Mouse (Mus musculus) testis, adult 2 months (tissue): ENCODE data around the gene Fam208b. TPM values are rescaled to one million over a fixed set of nuclear protein-coding genes. Genes with fewer than 3 reads are reported as not detected.

Experiments
- H3K27ac ChIP-seq: fragments of 200-500 bp; 2 replicates; pipeline ENCODE4 v1.5.1; 2012; ENCODE audit warnings: low read depth, low read length; ENCODE audit not compliant: control insufficient read depth, insufficient read depth
- H3K27me3 ChIP-seq: fragments of 200-500 bp; 2 replicates; pipeline ENCODE4 v1.6.1; 2012; ENCODE audit warnings: mild to moderate bottlenecking, low read length, moderate library complexity; ENCODE audit not compliant: control insufficient read depth, insufficient read depth
- H3K36me3 ChIP-seq: fragments of 200-500 bp; 2 replicates; pipeline ENCODE4 v1.6.1; 2012; ENCODE audit warnings: mild to moderate bottlenecking, low read length; ENCODE audit not compliant: control insufficient read depth, insufficient read depth
- H3K4me1 ChIP-seq: fragments of 200-500 bp; 2 replicates; pipeline ENCODE4 v1.6.1; 2012; ENCODE audit warnings: low read length; ENCODE audit not compliant: control insufficient read depth, insufficient read depth
- H3K4me3 ChIP-seq: fragments of 200-500 bp; 2 replicates; pipeline ENCODE4 v1.5.1; 2012; ENCODE audit warnings: low read depth, mild to moderate bottlenecking, low read length, moderate library complexity, mixed read lengths; ENCODE audit not compliant: control insufficient read depth
- CTCF ChIP-seq: fragments of 200-500 bp; IDR thresholded peaks from 2 replicates; pipeline ENCODE4 v1.5.1; 2012; ENCODE audit warnings: low read depth, mild to moderate bottlenecking, inconsistent platforms, low read length, moderate library complexity; ENCODE audit not compliant: control insufficient read depth, insufficient read depth, insufficient replicate concordance
- POLR2A ChIP-seq: fragments of 200-500 bp; IDR thresholded peaks from 2 replicates; pipeline ENCODE4 v1.6.1; 2012; ENCODE audit warnings: low read depth, mild to moderate bottlenecking, inconsistent platforms, low read length, moderate library complexity; ENCODE audit not compliant: control insufficient read depth
- polyA plus RNA-seq: library from polyadenylated mRNA; depleted of rRNA; stranded (reverse); fragments of >200 nt; gene quantifications from 2 replicates; pipeline ENCODE4 v1.2.3, GENCODE M21; 2012

Gene Fam208b
- polyA plus RNA-seq, 1 experiment = 25.5 TPM

DNA sequence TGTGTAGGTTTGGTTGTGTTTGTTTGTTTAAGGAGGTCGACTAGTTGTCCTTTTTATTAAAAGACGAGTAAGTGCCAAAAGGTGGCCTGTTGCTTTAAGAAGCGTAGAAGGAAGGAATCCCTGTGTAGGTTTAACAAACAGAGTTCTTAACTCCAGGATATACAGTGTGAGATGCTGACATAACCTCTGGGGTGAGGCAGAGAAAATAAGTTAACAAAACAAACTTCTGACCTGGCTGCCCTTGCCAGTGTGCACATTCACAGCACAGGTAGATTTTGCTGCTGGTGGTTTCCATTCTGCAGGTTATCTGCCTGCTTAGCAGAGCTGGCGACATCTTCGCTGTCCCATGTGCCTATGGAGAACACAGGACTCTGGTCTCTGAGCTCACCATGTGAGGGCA, 31.6 kb upstream of the Fam208b start:
- no peak overlapping the region for H3K27ac ChIP-seq
- H3K4me3 ChIP-seq = no peak overlapping the region
- H3K36me3 ChIP-seq = no peaks in the 10 kb centered on the region
- no peak for TF ChIP-seq POLR2A
- no peak for TF ChIP-seq CTCF
- no peaks in the 10 kb centered on the region for H3K27me3 ChIP-seq
- no peaks in the 10 kb centered on the region for H3K4me1 ChIP-seq

DNA sequence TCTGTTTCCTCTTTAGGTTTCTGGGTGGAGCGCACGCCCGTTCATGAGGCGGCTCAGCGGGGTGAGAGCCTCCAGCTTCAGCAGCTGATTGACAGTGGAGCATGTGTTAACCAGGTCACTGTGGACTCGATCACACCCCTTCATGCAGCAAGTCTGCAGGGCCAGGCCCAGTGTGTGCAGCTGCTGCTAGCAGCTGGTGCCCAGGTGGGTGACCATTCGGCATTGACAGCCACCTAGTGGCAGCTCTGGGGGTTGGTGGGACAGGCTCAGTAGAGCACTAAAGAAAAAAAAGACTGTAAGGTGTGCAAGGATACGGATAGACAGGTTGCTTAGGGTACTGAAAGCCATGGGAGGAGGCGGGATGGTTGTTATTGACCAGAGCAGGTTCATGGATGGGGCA, 31.1 kb upstream of the Fam208b start:
- Histone ChIP-seq H3K27ac (no peak overlapping the region), H3K4me3 (no peak overlapping the region), H3K36me3 (no peaks in the 10 kb centered on the region), H3K27me3 (no peaks in the 10 kb centered on the region), H3K4me1 (no peaks in the 10 kb centered on the region)
- TF ChIP-seq POLR2A (no peak), CTCF (0 out of 2 replicates have a peak, but pooled peaks have one; percentile 23)

DNA sequence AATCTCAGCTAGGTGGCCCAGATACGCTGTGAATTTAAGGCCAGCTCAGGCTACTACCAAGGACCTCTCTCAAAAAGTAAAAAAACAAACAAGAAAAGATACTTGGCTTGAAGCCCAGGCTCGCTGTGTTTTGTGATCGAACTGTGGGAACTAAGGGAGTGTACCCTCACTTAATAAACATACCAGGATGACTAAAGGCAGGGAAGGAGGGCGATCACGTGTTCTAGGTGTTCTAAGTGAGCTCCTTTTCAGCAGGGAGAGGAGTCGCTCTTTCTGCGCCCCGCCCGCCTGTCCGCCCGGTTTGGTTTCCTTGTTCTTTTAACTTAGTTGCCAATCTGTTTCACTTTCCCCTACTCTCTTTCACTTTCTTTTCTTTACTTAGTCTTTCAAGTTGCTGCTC, 25.9 kb upstream of the Fam208b start:
- H3K4me1 ChIP-seq = peaks cover 5% of the 10 kb centered on the region
- no peak overlapping the region for H3K27ac ChIP-seq
- peak overlapping the region; percentile 43; the same call in 1 of the 2 replicates for H3K4me3 ChIP-seq
- no peaks in the 10 kb centered on the region for H3K36me3 ChIP-seq
- no peaks in the 10 kb centered on the region for H3K27me3 ChIP-seq
- TF ChIP-seq CTCF = no peak
- TF ChIP-seq POLR2A = no peak

DNA sequence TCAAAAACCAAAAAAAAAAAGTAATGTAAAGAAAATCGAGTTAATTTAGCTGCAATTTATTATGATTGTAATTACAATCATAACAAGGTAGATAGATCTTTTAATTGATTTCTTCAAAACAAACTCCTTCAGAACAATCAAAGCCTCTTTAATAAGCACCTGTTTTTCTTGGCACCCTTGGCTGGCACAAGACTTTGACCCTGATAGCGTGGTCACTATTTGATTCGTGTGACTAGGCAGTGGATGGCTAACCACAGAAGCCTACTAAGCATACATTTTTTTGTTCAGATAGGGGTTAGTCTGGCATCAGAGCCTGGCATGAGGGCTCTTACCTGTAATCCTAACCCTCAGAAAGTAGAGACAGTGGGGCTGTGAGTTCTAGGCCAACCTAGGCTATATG, 24.2 kb upstream of the Fam208b start:
- no peaks in the 10 kb centered on the region for H3K36me3 ChIP-seq
- no peaks in the 10 kb centered on the region for H3K27me3 ChIP-seq
- no peak overlapping the region for H3K4me3 ChIP-seq
- no peak overlapping the region for H3K27ac ChIP-seq
- TF ChIP-seq POLR2A (no peak), CTCF (no peak)
- peaks cover 5% of the 10 kb centered on the region for H3K4me1 ChIP-seq

DNA sequence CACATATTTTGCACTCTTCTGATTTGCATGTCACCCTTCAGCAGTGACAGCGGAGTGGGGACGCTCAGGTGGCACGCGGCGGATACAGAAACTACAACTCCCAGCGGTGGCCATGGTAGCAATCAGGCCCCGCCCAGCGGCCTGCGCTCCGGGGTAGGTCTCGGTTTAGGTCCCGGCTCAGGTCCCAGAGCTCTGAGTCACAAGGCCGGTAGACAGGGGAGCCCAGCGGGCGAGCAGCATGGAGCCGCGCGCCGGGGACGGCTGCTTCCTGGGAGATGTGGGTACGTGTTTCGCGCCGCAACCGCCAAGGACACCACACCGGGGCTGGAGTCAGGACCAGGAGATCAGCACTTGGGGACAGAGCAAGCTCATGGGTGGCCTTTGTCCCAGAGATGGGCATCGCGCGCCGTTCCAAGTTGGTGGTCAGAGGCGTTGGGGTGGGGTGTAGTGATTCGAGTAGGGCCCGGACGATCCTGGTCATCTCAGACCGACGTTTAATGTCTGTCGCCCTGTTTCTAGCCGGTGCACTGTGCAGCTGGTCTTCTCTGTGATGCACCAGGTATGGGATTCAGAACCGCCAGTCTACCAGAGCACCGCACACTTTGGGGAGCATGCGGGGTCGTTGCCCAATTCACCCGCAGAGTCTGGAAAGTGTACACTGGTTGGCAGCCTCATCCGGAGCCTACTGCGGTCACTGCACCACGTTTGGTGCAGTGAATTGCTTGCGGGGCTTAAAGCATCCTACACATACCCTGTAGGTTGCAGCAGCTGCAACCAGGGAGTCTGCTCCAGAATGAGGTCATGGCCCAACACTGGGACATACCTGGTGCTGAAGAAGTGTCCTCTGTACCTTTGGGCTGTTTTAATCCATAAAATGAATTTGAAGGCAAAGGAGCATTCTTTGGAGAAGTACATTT, 23.2 kb upstream of the Fam208b start, which contains the start of gene Asb13:
Gene Asb13, plus strand, starts transcription at position 138 of the 917 bp plus-strand sequence.
- peak within 1 kb of the TSS; percentile 81 for H3K4me3 ChIP-seq
- H3K27me3 ChIP-seq = no peaks in the 10 kb centered on the region
- H3K27ac ChIP-seq = no peak within 1 kb of the TSS
- no peaks in the 10 kb centered on the region for H3K36me3 ChIP-seq
- peaks cover 5% of the 10 kb centered on the region for H3K4me1 ChIP-seq
- TF ChIP-seq POLR2A (0 out of 2 replicates have a peak, but pooled peaks have one; percentile 18), CTCF (no peak)

DNA sequence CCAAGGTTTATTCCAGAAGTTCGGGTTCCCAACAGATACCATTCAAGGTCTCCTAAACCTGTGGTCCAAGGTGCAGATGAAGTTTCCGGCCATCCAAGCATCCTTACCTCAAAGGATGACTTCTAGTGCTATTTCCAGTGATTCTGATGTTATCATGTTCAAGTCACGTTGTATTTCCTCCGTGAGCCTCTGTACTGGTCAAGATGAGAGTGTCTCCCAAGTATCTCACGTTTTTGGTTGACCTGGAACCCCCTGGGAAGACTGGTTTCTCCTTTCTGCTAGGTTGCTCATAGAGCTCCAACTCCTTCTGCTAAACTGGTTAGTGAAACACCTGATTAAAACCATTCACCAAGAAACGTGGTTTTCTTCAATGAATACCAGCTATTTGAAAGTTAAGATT, 22.2 kb upstream of the Fam208b start:
- no peaks in the 10 kb centered on the region for H3K36me3 ChIP-seq
- H3K27me3 ChIP-seq = no peaks in the 10 kb centered on the region
- no peak for TF ChIP-seq CTCF
- TF ChIP-seq POLR2A = no peak
- H3K27ac ChIP-seq = no peak overlapping the region
- no peak overlapping the region for H3K4me3 ChIP-seq
- peaks cover 5% of the 10 kb centered on the region for H3K4me1 ChIP-seq

DNA sequence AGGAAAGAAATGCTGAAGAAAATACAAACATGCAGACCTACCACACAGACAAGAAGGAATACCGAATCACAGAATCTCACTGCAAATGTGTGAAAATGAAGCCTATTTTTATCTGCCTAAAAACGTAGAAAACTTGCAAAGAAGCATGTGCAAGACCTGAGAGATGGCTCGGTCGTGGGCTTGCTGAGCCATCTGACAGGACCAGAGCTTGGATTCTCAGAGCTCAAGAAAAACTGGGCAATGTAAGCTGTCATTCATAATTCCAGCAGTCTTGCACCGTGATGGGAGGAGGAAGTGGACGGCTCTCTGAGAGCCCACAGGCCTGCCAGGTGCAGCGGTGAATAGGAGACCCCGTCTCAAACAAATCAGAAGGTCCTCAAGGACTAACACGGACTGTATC, 21.6 kb upstream of the Fam208b start:
- Histone ChIP-seq H3K4me3 (no peak overlapping the region), H3K27ac (no peak overlapping the region), H3K27me3 (no peaks in the 10 kb centered on the region), H3K36me3 (no peaks in the 10 kb centered on the region), H3K4me1 (peaks cover 5% of the 10 kb centered on the region)
- TF ChIP-seq CTCF (no peak), POLR2A (no peak)

DNA sequence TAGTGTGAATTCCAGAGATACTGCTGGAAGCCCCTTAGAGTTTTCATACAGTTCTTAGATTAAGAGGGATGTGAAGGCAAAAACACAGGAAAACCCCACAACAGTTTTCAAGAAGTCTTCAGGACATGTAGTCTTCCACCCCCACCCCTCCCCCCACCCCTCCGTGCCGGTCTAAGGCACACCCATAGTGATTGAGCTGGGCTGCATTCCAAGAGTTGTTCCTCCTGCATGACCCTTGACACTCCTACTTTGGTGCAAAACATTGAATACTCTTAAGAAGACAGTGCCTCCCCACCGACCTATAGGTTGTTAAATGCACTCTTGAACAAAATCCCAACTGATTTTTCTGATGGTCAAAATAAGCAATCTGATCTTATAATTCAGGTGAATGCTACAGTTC, 17.2 kb upstream of the Fam208b start:
- TF ChIP-seq POLR2A (no peak), CTCF (no peak)
- Histone ChIP-seq H3K27me3 (no peaks in the 10 kb centered on the region), H3K4me3 (no peak overlapping the region), H3K4me1 (peaks cover 4% of the 10 kb centered on the region; the same call in 1 of the 2 replicates), H3K36me3 (no peaks in the 10 kb centered on the region), H3K27ac (no peak overlapping the region)
